Mouse (Mus musculus) heart, embryonic 13.5 days (tissue): ENCODE results near the gene Klra4. TPM values are rescaled to one million over a fixed set of nuclear protein-coding genes. Genes with fewer than 3 reads are reported as not detected.
"Not testable (repeated sequence)": the region's sequence is repeated elsewhere in the genome, so short reads cannot be mapped to it uniquely, and the experiment has no call there.

ENCODE experiments used
- ATAC-seq: fragments of 200-750 bp; cut with Nextera tagmentation; 2 replicates; pipeline ENCODE4 v1.8.0; 2017; ENCODE audit warnings: moderate TSS enrichment; ENCODE audit not compliant: insufficient number of reproducible peaks, low FRiP score, low TSS enrichment; ENCODE audit errors: extremely low read depth
- H3K27ac ChIP-seq: fragments of 300-500 bp; sonication (generic); replicated peaks from 2 replicates; pipeline ENCODE4 v1.5.1; 2015; ENCODE audit warnings: moderate library complexity, mild to moderate bottlenecking, inconsistent platforms
- H3K27me3 ChIP-seq: fragments of 300-500 bp; sonication (generic); replicated peaks from 2 replicates; pipeline ENCODE4 v1.6.1; 2015; ENCODE audit warnings: mild to moderate bottlenecking, inconsistent platforms
- H3K36me3 ChIP-seq: fragments of 300-500 bp; sonication (generic); 2 replicates; pipeline ENCODE4 v1.6.1; 2015; ENCODE audit warnings: mild to moderate bottlenecking, inconsistent platforms
- H3K4me1 ChIP-seq: fragments of 300-500 bp; sonication (generic); 2 replicates; pipeline ENCODE4 v1.6.1; 2015; ENCODE audit warnings: inconsistent platforms
- H3K4me2 ChIP-seq: fragments of 300-500 bp; sonication (generic); 2 replicates; pipeline ENCODE4 v1.6.1; 2015; ENCODE audit warnings: inconsistent platforms, mild to moderate bottlenecking, moderate library complexity
- H3K4me3 ChIP-seq: fragments of 300-500 bp; sonication (generic); 2 replicates; pipeline ENCODE4 v1.5.1; 2015; ENCODE audit warnings: moderate library complexity, mild to moderate bottlenecking, inconsistent platforms
- H3K9ac ChIP-seq: fragments of 300-500 bp; sonication (generic); 2 replicates; pipeline ENCODE4 v1.6.1; 2015; ENCODE audit warnings: inconsistent platforms, mild to moderate bottlenecking, moderate library complexity
- H3K9me3 ChIP-seq: fragments of 300-500 bp; sonication (generic); 2 replicates; pipeline ENCODE4 v1.6.1; 2016; ENCODE audit warnings: inconsistent platforms
- WGBS: fragments of 180-500 bp; shearing (Covaris S2); methylation state at CpG from one replicate; pipeline ENCODE4 v1.1.7; 2015; ENCODE audit warnings: mixed read lengths; 5-methylcytosine and 5-hydroxymethylcytosine counted together
- polyA plus RNA-seq: library from polyadenylated mRNA; unstranded; fragments of >200 nt; fragmentation: Nextera tagmentation; extraction: Ambion mirVana; gene quantifications from 2 replicates; pipeline ENCODE4 v1.2.1, GENCODE M21; 2015

Gene Klra4
- polyA plus RNA-seq: not detected in 2 replicates

DNA sequence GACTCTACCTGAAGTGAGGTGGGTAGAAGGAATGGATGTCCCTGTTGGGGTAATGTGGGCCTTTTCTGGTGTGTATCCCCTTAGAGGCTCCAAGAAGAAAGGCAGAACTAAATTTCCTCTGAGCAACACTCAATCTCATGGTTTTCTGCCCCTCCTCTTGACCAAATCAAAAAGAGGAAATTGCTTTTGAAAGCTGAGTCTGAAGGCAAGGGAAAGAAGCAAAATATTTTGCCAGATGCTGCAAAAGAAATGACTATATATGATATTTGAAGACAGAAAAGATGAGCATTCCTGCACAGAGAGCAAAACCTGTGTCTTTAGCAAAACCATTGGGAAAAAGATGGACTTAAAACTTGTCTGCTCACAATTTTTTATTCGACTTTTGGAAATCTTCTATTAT, at the start of gene Klra4:
Gene Klra4 (minus strand): TSS at position 101 of the 400 bp plus-strand sequence.
- not testable (repeated sequence) for H3K27ac ChIP-seq, H3K4me1 ChIP-seq, H3K9ac ChIP-seq, H3K4me3 ChIP-seq, H3K27me3 ChIP-seq, H3K36me3 ChIP-seq, H3K4me2 ChIP-seq, ATAC-seq
- peaks cover 36% of the 10 kb centered on the region for H3K9me3 ChIP-seq
- WGBS: 36% methylated on average over 1 of the region's 1 CpGs

DNA sequence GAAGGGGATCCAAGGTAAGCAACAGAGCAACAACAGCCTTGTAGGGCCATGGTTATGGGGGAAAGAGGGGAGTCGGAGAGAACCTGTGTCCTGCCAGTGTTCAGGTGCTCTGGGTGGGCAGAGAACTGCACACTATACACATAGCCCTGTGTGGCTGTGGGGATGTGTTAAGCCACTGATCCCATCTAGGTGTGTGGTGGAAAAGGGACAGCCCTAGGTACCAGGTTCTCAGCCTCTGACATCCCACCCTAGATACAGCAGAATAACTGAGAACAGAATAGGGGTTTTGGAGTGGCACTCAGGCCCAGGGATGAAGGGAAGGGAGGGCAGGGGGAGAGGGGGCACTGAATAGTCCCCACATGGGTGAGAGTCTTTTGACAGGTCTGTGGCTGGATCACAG, 43.4 kb upstream of the Klra4 start:
- H3K27ac ChIP-seq: no peak overlapping the region
- peaks cover 17% of the 10 kb centered on the region for H3K9me3 ChIP-seq
- no peaks in the 10 kb centered on the region for H3K27me3 ChIP-seq
- no peak overlapping the region for H3K9ac ChIP-seq
- ATAC-seq: peak; percentile 51; the same call in 1 of the 2 replicates
- H3K4me3 ChIP-seq: no peak overlapping the region
- WGBS: 81% methylated on average over 1 of the region's 1 CpGs
- no peaks in the 10 kb centered on the region for H3K4me1 ChIP-seq
- no peaks in the 10 kb centered on the region for H3K36me3 ChIP-seq
- no peak overlapping the region for H3K4me2 ChIP-seq

DNA sequence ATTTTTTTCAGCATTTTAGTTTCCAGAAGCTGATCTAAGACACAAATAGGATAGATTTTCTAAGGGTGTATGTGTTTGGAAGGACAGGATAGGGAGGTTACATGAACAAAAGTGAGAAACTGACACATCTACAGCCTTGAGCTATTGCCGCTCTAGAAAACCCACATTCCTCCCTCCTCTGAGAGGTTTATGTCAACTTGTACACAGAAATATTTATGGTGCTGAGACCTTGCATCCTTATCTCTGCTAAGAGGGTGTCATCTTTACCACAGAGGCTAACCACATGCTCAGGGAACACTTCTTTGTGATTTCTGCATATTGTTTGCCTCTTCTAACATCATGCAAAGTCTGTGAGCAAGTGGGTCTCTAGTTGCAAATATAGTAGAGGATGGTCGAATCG, 35.7 kb upstream of the Klra4 start:
- H3K36me3 ChIP-seq, H3K9ac ChIP-seq, H3K27ac ChIP-seq, H3K27me3 ChIP-seq, H3K4me2 ChIP-seq, H3K4me3 ChIP-seq, H3K4me1 ChIP-seq, ATAC-seq: not testable (repeated sequence)
- 0 out of 2 replicates have a peak, but pooled peaks cover 17% of the 10 kb centered on the region for H3K9me3 ChIP-seq
- 67% methylated on average over 3 of the region's 3 CpGs for WGBS

DNA sequence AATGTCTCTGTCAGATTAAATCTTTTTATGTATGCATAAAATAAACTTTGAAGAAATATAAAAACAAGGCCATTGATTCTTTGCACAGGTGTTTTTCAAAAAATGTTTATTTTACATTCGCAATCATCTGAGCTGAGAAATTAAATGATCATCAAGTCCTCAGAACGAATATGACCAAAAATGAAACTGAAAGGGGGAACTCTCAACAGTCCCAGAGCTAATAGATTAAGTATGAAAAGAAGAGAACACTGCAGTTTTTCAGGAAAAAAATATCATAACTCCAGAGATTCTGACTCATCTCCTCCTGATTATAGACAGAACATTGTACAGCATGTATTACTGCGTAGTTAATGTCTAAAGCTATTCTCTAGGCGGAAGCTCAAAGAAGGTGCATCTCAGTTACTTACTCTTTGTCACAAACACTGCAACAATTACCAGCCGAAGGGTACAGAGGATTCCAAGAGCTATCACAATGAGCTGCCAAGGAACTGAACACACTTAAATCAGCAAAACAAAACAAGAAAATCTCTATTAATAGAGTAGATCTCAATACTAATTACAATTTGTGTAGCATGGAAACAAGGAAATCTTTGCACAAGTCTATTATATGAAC, 25.4 kb upstream of the Klra4 start:
- H3K27ac ChIP-seq: no peak overlapping the region
- no peaks in the 10 kb centered on the region; the same call in 1 of the 2 replicates for H3K9me3 ChIP-seq
- ATAC-seq: no peak
- no peaks in the 10 kb centered on the region for H3K27me3 ChIP-seq
- H3K4me3 ChIP-seq: no peak overlapping the region
- no peaks in the 10 kb centered on the region for H3K4me1 ChIP-seq
- H3K36me3 ChIP-seq: no peaks in the 10 kb centered on the region
- 67% methylated on average over 5 of the region's 5 CpGs for WGBS
- no peak overlapping the region for H3K4me2 ChIP-seq
- no peak overlapping the region for H3K9ac ChIP-seq

DNA sequence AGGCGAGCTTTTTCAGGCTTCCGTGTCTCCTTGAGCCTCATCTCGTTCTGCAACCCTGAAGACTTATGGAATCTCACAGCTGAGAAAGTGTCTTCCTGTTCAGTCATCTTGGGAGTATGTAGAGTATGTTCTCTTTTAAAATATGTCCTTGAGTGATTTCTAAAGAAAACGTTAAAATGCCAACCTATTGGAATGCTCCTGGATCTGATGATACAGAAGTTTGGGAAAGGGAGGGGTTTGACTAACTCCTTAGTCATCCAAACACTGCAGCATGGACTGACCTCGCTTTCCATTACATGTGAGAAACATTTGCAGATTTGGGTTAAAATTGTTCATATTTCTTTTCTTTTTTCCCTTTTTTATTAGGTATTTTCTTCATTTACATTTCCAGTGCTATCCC, 1.9 kb downstream of the Klra4 start:
- Histone ChIP-seq H3K4me3 (no peak overlapping the region), H3K9me3 (peaks cover 20% of the 10 kb centered on the region), H3K27ac (no peak overlapping the region), H3K4me2 (no peak overlapping the region), H3K36me3 (no peaks in the 10 kb centered on the region), H3K4me1 (no peaks in the 10 kb centered on the region), H3K9ac (no peak overlapping the region), H3K27me3 (no peaks in the 10 kb centered on the region)
- no peak for ATAC-seq
- WGBS: 64% methylated on average over 5 of the region's 5 CpGs

DNA sequence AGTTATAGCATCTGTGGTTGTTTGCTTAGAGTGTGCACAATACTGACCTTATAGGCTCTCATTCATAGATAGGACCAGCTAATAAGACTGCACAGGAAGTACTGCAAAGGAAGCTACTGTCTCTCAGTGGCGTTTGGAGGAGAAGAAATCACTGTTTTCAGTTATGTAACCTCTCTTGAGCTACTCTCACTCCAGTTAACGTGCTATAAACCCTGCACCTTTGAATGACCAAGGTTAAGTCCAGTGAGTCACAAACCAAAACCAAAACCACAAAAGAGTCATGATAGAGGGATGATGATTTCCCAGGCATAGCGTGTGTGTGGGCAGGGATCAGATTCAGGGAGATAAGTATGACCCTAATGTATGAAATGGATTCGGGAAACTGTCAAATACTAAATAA, 31.9 kb downstream of the Klra4 start:
- ATAC-seq, H3K4me3 ChIP-seq, H3K4me1 ChIP-seq, H3K36me3 ChIP-seq, H3K9ac ChIP-seq, H3K27me3 ChIP-seq, H3K27ac ChIP-seq, H3K4me2 ChIP-seq: not testable (repeated sequence)
- H3K9me3 ChIP-seq: peaks cover 21% of the 10 kb centered on the region; the same call in 1 of the 2 replicates
- WGBS: 47% methylated on average over 4 of the region's 4 CpGs

DNA sequence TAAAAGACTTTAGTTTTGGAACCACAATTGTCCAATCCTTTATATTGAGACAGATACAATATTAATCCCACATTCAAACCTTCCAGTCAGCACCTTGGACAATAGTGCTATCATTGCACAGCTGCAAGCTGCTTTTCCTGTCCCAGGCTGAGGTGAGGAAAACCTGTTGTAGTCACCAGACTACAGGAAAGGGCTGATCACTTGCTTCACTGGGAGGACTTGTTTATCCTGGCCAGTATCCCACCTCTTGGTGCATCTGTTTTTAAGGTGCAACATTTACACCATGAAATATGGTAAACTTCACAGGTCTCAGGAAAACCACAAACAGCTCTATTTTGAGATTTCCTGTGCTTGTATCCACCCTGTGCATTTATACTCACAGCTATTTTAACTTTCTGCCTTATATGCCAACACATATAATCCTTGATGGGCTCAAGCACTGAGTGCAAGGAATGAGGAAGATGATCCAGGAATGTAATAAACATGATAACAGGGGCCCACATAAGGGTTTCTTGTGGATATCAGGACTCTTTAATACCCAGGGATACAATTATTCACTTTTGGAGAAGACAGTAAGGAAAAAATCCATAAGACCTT, 35.5 kb downstream of the Klra4 start:
- not testable (repeated sequence) for H3K27me3 ChIP-seq, H3K9ac ChIP-seq, H3K4me2 ChIP-seq, H3K27ac ChIP-seq, H3K4me1 ChIP-seq, H3K36me3 ChIP-seq, ATAC-seq, H3K4me3 ChIP-seq
- peaks cover 18% of the 10 kb centered on the region; the same call in 1 of the 2 replicates for H3K9me3 ChIP-seq

DNA sequence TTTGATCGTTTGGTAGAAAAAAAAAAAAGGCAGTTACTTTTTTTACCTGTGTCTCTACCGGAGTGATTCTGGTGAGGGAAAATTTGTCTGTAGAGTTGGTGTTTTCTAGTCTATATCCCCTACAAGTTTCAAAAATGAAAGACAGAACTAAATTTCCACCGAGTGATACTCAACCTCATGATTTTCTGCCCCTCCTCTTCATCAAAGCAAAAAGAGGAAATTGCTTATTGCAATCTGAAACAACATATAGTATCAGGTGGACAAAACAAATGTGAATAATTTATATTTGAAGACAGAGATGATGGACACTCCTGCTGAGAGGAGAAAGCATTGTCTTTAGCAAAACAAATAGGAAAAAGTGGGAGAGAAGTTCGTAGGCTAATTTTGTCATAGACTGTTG, 40.2 kb downstream of the Klra4 start, which contains the start of gene Klra6:
Gene Klra6 (minus strand): TSS at position 101 of the 400 bp plus-strand sequence.
- ATAC-seq: no peak

More for the DNA sequence above, 40.2 kb downstream of the Klra4 start, which contains the start of gene Klra6:
- WGBS: 55% methylated on average over 4 of the region's 4 CpGs
- Histone ChIP-seq H3K9me3 (peaks cover 6% of the 10 kb centered on the region), H3K27ac (no peak within 1 kb of the TSS), H3K4me1 (no peaks in the 10 kb centered on the region), H3K9ac (no peak within 1 kb of the TSS), H3K4me3 (no peak within 1 kb of the TSS), H3K36me3 (no peaks in the 10 kb centered on the region), H3K4me2 (no peak within 1 kb of the TSS), H3K27me3 (no peaks in the 10 kb centered on the region)

Other genes starting within 250 kb of the Klra4 start
- gene Gm17631, start 204.6 kb downstream of the Klra4 start, polyA plus RNA-seq: not detected in 2 replicates
- not detected in 2 replicates for gene Klra17, start 190.6 kb downstream of the Klra4 start, polyA plus RNA-seq
- not detected in 2 replicates for gene Klra5, start 149.6 kb downstream of the Klra4 start, polyA plus RNA-seq
- gene Klra6, start 40.3 kb downstream of the Klra4 start, polyA plus RNA-seq: not detected in 2 replicates
- gene Klra8, start 62.6 kb upstream of the Klra4 start, polyA plus RNA-seq: not detected in 2 replicates
- not detected in 2 replicates for gene Klra9, start 125.8 kb upstream of the Klra4 start, polyA plus RNA-seq
- gene Klra7, start 166.1 kb upstream of the Klra4 start, polyA plus RNA-seq: not detected in 2 replicates
- not detected in 2 replicates for gene Klra10, start 214.7 kb upstream of the Klra4 start, polyA plus RNA-seq